Mouse (Mus musculus) kidney, embryonic 14.5 days (tissue): Measurements from ENCODE around the gene Erf. TPM values are rescaled to one million over a fixed set of nuclear protein-coding genes. Genes with fewer than 3 reads are reported as not detected.
A peak's percentile ranks its signal among the peaks of the same experiment; 100 is the strongest.

Experiments
- ATAC-seq: fragments of 200-750 bp; cut with Nextera tagmentation; 2 replicates; pipeline ENCODE4 v1.8.0; 2017; ENCODE audit warnings: moderate number of reproducible peaks, mild to moderate bottlenecking, moderate TSS enrichment, moderate library complexity; ENCODE audit not compliant: low FRiP score, low TSS enrichment
- H3K27ac ChIP-seq: fragments of 300-500 bp; sonication (generic); 2 replicates; pipeline ENCODE4 v1.5.1; 2014; ENCODE audit warnings: low read depth, mild to moderate bottlenecking, low read length, moderate library complexity, mixed read lengths
- H3K27me3 ChIP-seq: fragments of 300-500 bp; sonication (generic); 2 replicates; pipeline ENCODE4 v1.6.1; 2014; ENCODE audit warnings: mild to moderate bottlenecking, low read length; ENCODE audit not compliant: control insufficient read depth, insufficient read depth
- H3K36me3 ChIP-seq: fragments of 300-500 bp; sonication (generic); 2 replicates; pipeline ENCODE4 v1.6.1; 2014; ENCODE audit warnings: low read length, mixed read lengths; ENCODE audit not compliant: control insufficient read depth, insufficient read depth
- H3K4me1 ChIP-seq: fragments of 300-500 bp; sonication (generic); 2 replicates; pipeline ENCODE4 v1.6.1; 2014; ENCODE audit warnings: low read length, mixed read lengths; ENCODE audit not compliant: control insufficient read depth, insufficient read depth
- H3K4me2 ChIP-seq: fragments of 300-500 bp; sonication (generic); replicated peaks from 2 replicates; pipeline ENCODE4 v1.6.1; 2014; ENCODE audit warnings: low read depth, mild to moderate bottlenecking, low read length
- H3K4me3 ChIP-seq: fragments of 300-500 bp; sonication (generic); 2 replicates; pipeline ENCODE4 v1.5.1; 2014; ENCODE audit warnings: mild to moderate bottlenecking, low read length
- H3K9ac ChIP-seq: fragments of 300-500 bp; sonication (generic); 2 replicates; pipeline ENCODE4 v1.6.1; 2014; ENCODE audit warnings: low read depth, mild to moderate bottlenecking, low read length, moderate library complexity
- H3K9me3 ChIP-seq: fragments of 300-500 bp; sonication (generic); 2 replicates; pipeline ENCODE4 v1.6.1; 2016; ENCODE audit warnings: low read length; ENCODE audit not compliant: control insufficient read depth
- WGBS: fragments of 180-500 bp; shearing (Covaris S2); extraction: QIAGEN DNeasy Blood & Tissue Kit; methylation state at CpG from one replicate; pipeline ENCODE4 v1.1.7; 2014; 5-methylcytosine and 5-hydroxymethylcytosine counted together
- polyA plus RNA-seq: library from polyadenylated mRNA; unstranded; fragments of >200 nt; fragmentation: Nextera tagmentation; extraction: Ambion mirVana; gene quantifications from 2 replicates; pipeline ENCODE4 v1.2.1, GENCODE M21; 2014

Erf gene
- polyA plus RNA-seq, 1 experiment from 2014 or later = 28.8 TPM

GRCm38 (mm10) chr7:25246759-25247137, 3.8 kb downstream of the Erf start:
- H3K9ac ChIP-seq = peak overlapping the region; percentile 90
- no peak for ATAC-seq
- peak overlapping the region; percentile 94 for H3K4me2 ChIP-seq
- peak overlapping the region; percentile 73 for H3K4me3 ChIP-seq
- no peaks in the 10 kb centered on the region for H3K9me3 ChIP-seq
- H3K4me1 ChIP-seq = peaks cover 44% of the 10 kb centered on the region
- WGBS = 25% methylated on average over 4 of the region's 4 CpGs
- H3K27ac ChIP-seq = peak overlapping the region; percentile 99; the same call in 1 of the 2 replicates
- H3K27me3 ChIP-seq = no peaks in the 10 kb centered on the region
- peaks cover 41% of the 10 kb centered on the region for H3K36me3 ChIP-seq

- 46% methylated on average over 20 of the region's 20 CpGs for WGBS
- H3K9ac ChIP-seq = peak overlapping the region; percentile 90; the same call in 1 of the 2 replicates
- peaks cover 38% of the 10 kb centered on the region for H3K4me1 ChIP-seq
- H3K27ac ChIP-seq = peak overlapping the region; percentile 27; the same call in 1 of the 2 replicates
- peaks cover 41% of the 10 kb centered on the region for H3K36me3 ChIP-seq
- H3K4me3 ChIP-seq = peak overlapping the region; percentile 73
- no peak for ATAC-seq
- no peaks in the 10 kb centered on the region for H3K27me3 ChIP-seq
- H3K9me3 ChIP-seq = no peaks in the 10 kb centered on the region
- H3K4me2 ChIP-seq = peak overlapping the region; percentile 94
Observed at GRCm38 (mm10) chr7:25246079-25246758, 4.3 kb downstream of the Erf start.

GRCm38 (mm10) chr7:25244562-25245369, 5.8 kb downstream of the Erf start:
- Histone ChIP-seq H3K4me2 (no peak overlapping the region), H3K4me1 (peaks cover 38% of the 10 kb centered on the region)

GRCm38 (mm10) chr7:25243361-25243760, 7.2 kb downstream of the Erf start:
- H3K4me1 ChIP-seq = peaks cover 41% of the 10 kb centered on the region
- H3K9ac ChIP-seq = no peak overlapping the region
- no peaks in the 10 kb centered on the region for H3K27me3 ChIP-seq
- 91% methylated on average over 4 of the region's 4 CpGs for WGBS
- no peak for ATAC-seq
- H3K27ac ChIP-seq = no peak overlapping the region
- H3K4me3 ChIP-seq = no peak overlapping the region
- no peaks in the 10 kb centered on the region for H3K9me3 ChIP-seq
- no peak overlapping the region for H3K4me2 ChIP-seq
- H3K36me3 ChIP-seq = peaks cover 41% of the 10 kb centered on the region

More at GRCm38 (mm10) chr7:25244562-25245369, 5.8 kb downstream of the Erf start:
- 89% methylated on average over 30 of the region's 30 CpGs for WGBS
- H3K27ac ChIP-seq = no peak overlapping the region
- H3K27me3 ChIP-seq = no peaks in the 10 kb centered on the region
- no peak overlapping the region for H3K4me3 ChIP-seq
- H3K9ac ChIP-seq = no peak overlapping the region
- ATAC-seq = no peak
- no peaks in the 10 kb centered on the region for H3K9me3 ChIP-seq
- H3K36me3 ChIP-seq = peaks cover 41% of the 10 kb centered on the region

- WGBS = 32% methylated on average over 2 of the region's 2 CpGs
- no peaks in the 10 kb centered on the region for H3K9me3 ChIP-seq
- no peak overlapping the region for H3K27ac ChIP-seq
- H3K4me1 ChIP-seq = peaks cover 26% of the 10 kb centered on the region
- H3K36me3 ChIP-seq = peaks cover 38% of the 10 kb centered on the region
- no peaks in the 10 kb centered on the region for H3K27me3 ChIP-seq
- H3K4me2 ChIP-seq = no peak overlapping the region
- no peak for ATAC-seq
- no peak overlapping the region for H3K4me3 ChIP-seq
- H3K9ac ChIP-seq = no peak overlapping the region
Observed at GRCm38 (mm10) chr7:25241062-25241461, 9.5 kb downstream of the Erf start.

- ATAC-seq = no peak
- WGBS = 71% methylated on average over 7 of the region's 7 CpGs
- Histone ChIP-seq H3K9ac (no peak overlapping the region), H3K36me3 (peaks cover 34% of the 10 kb centered on the region), H3K9me3 (no peaks in the 10 kb centered on the region), H3K4me1 (peaks cover 25% of the 10 kb centered on the region), H3K4me3 (no peak overlapping the region), H3K27me3 (no peaks in the 10 kb centered on the region), H3K4me2 (no peak overlapping the region), H3K27ac (no peak overlapping the region)
Observed at GRCm38 (mm10) chr7:25240631-25241030, 9.9 kb downstream of the Erf start.

- H3K4me1 ChIP-seq = peaks cover 14% of the 10 kb centered on the region
- peak overlapping the region; percentile 60 for H3K4me3 ChIP-seq
- peak overlapping the region; percentile 42; the same call in 1 of the 2 replicates for H3K9ac ChIP-seq
- H3K4me2 ChIP-seq = peak overlapping the region; percentile 66
- peaks cover 31% of the 10 kb centered on the region for H3K36me3 ChIP-seq
- H3K27me3 ChIP-seq = no peaks in the 10 kb centered on the region
- H3K9me3 ChIP-seq = no peaks in the 10 kb centered on the region
- 4% methylated on average over 30 of the region's 30 CpGs for WGBS
- peak; percentile 40 for ATAC-seq
- H3K27ac ChIP-seq = peak overlapping the region; percentile 68
Observed at GRCm38 (mm10) chr7:25238829-25239623, 11.5 kb downstream of the Erf start.

GRCm38 (mm10) chr7:25238015-25238706, 12.4 kb downstream of the Erf start:
- Histone ChIP-seq H3K27ac (peak overlapping the region; percentile 68; the same call in 1 of the 2 replicates), H3K36me3 (peaks cover 31% of the 10 kb centered on the region), H3K9ac (peak overlapping the region; percentile 90; the same call in 1 of the 2 replicates), H3K9me3 (no peaks in the 10 kb centered on the region), H3K4me2 (peak overlapping the region; percentile 66), H3K27me3 (no peaks in the 10 kb centered on the region), H3K4me1 (peaks cover 14% of the 10 kb centered on the region), H3K4me3 (peak overlapping the region; percentile 60)
- WGBS = under 1% methylated on average over 23 of the region's 23 CpGs
- peak; percentile 92 for ATAC-seq
